Mouse (Mus musculus) forebrain, embryonic 11.5 days (tissue): ENCODE measurements at regions not wholly inside any gene's neighbourhood (a gene's known extent, or its start where the extent isn't known, plus 50 kb on each side); places are given as distances from the start of the nearest gene placed in this dataset.

Experiments
- ATAC-seq: fragments of 200-750 bp; cut with Nextera tagmentation; replicated peaks from 2 replicates; pipeline ENCODE4 v1.8.0; 2017; ENCODE audit warnings: moderate TSS enrichment; ENCODE audit not compliant: low FRiP score
- DNase-seq: peaks from one replicate; pipeline ENCODE4 v3.0.0-alpha.2; 2017; ENCODE audit warnings: low spot score
- H3K27ac ChIP-seq: fragments of 300-500 bp; sonication (generic); 2 replicates; pipeline ENCODE4 v1.5.1; 2014; ENCODE audit warnings: low read depth, low read length
- H3K27me3 ChIP-seq: fragments of 300-500 bp; sonication (generic); 2 replicates; pipeline ENCODE4 v1.6.1; 2014; ENCODE audit warnings: mild to moderate bottlenecking, low read length, mixed read lengths; ENCODE audit not compliant: control insufficient read depth, insufficient read depth
- H3K36me3 ChIP-seq: fragments of 300-500 bp; sonication (generic); 2 replicates; pipeline ENCODE4 v1.6.1; 2014; ENCODE audit warnings: mild to moderate bottlenecking, low read length, moderate library complexity, mixed read lengths; ENCODE audit not compliant: control insufficient read depth, insufficient read depth
- H3K4me1 ChIP-seq: fragments of 300-500 bp; sonication (generic); replicated peaks from 2 replicates; pipeline ENCODE4 v1.6.1; 2014; ENCODE audit warnings: low read length, mixed read lengths; ENCODE audit not compliant: control insufficient read depth, insufficient read depth
- H3K4me2 ChIP-seq: fragments of 300-500 bp; sonication (generic); 2 replicates; pipeline ENCODE4 v1.6.1; 2014; ENCODE audit warnings: low read depth, mild to moderate bottlenecking, low read length, moderate library complexity, mixed read lengths; ENCODE audit not compliant: severe bottlenecking
- H3K4me3 ChIP-seq: fragments of 300-500 bp; sonication (generic); 2 replicates; pipeline ENCODE4 v1.5.1; 2014; ENCODE audit warnings: low read depth, low read length
- H3K9ac ChIP-seq: fragments of 300-500 bp; sonication (generic); 2 replicates; pipeline ENCODE4 v1.6.1; 2014; ENCODE audit warnings: low read length
- H3K9me3 ChIP-seq: fragments of 300-500 bp; sonication (generic); 2 replicates; pipeline ENCODE4 v1.6.1; 2016; ENCODE audit warnings: low read length, mixed read lengths; ENCODE audit not compliant: control insufficient read depth
- WGBS: fragments of 180-500 bp; shearing (Covaris S2); extraction: QIAGEN DNeasy Blood & Tissue Kit; methylation state at CpG from one replicate; pipeline ENCODE4 v1.1.7; 2014; 5-methylcytosine and 5-hydroxymethylcytosine counted together

GRCm38 (mm10) chr1:77957156-77957767 is 239.7 kb downstream of the Pax3 start:
- DNase-seq = no peak
- Histone ChIP-seq H3K4me1 (no peaks in the 10 kb centered on the region), H3K36me3 (no peaks in the 10 kb centered on the region), H3K27me3 (no peaks in the 10 kb centered on the region), H3K9ac (no peak overlapping the region), H3K4me2 (no peak overlapping the region), H3K9me3 (no peaks in the 10 kb centered on the region), H3K27ac (no peak overlapping the region), H3K4me3 (no peak overlapping the region)
- 81% methylated on average over 8 of the region's 8 CpGs for WGBS
- ATAC-seq = no peak

GRCm38 (mm10) chr1:77947894-77948293 is 249.0 kb downstream of the Pax3 start:
- Histone ChIP-seq H3K9ac (no peak overlapping the region), H3K27ac (no peak overlapping the region), H3K4me2 (no peak overlapping the region), H3K4me1 (0 out of 2 replicates have a peak, but pooled peaks cover 4% of the 10 kb centered on the region), H3K4me3 (no peak overlapping the region), H3K36me3 (no peaks in the 10 kb centered on the region), H3K9me3 (no peaks in the 10 kb centered on the region), H3K27me3 (no peaks in the 10 kb centered on the region)
- DNase-seq (no peak), ATAC-seq (no peak)
- 77% methylated on average over 2 of the region's 2 CpGs for WGBS

- 67% methylated on average over 2 of the region's 2 CpGs for whole genome bisulfite sequencing
- Histone ChIP-seq H3K4me3 (no peak overlapping the region), H3K9ac (no peak overlapping the region), H3K27me3 (no peaks in the 10 kb centered on the region), H3K36me3 (no peaks in the 10 kb centered on the region), H3K4me1 (0 out of 2 replicates have a peak, but pooled peaks cover 4% of the 10 kb centered on the region), H3K9me3 (no peaks in the 10 kb centered on the region), H3K4me2 (no peak overlapping the region), H3K27ac (no peak overlapping the region)
- DNase-seq = no peak
- ATAC-seq = no peak
These were observed 252.6 kb downstream of the Pax3 start for GRCm38 (mm10) chr1:77944327-77944645.

- Histone ChIP-seq H3K9me3 (no peaks in the 10 kb centered on the region), H3K27me3 (no peaks in the 10 kb centered on the region), H3K4me1 (0 out of 2 replicates have a peak, but pooled peaks cover 4% of the 10 kb centered on the region), H3K36me3 (no peaks in the 10 kb centered on the region), H3K27ac (no peak overlapping the region), H3K4me2 (no peak overlapping the region), H3K9ac (no peak overlapping the region), H3K4me3 (no peak overlapping the region)
- WGBS = 51% methylated on average over 14 of the region's 14 CpGs
- ATAC-seq (no peak), DNase-seq (no peak)
These were observed 253.2 kb downstream of the Pax3 start for GRCm38 (mm10) chr1:77943633-77944326.

- no peak overlapping the region for H3K9ac ChIP-seq
- no peak for DNase-seq
- 3% methylated on average over 5 of the region's 5 CpGs for WGBS
These were observed 253.8 kb downstream of the Pax3 start for GRCm38 (mm10) chr1:77943101-77943500.

GRCm38 (mm10) chr1:77933095-77933766 is 263.7 kb downstream of the Pax3 start:
- no peak overlapping the region for H3K27ac ChIP-seq
- ATAC-seq = no peak
- no peaks in the 10 kb centered on the region for H3K27me3 ChIP-seq
- H3K4me3 ChIP-seq = no peak overlapping the region
- WGBS = 79% methylated on average over 6 of the region's 6 CpGs
- H3K4me1 ChIP-seq = no peaks in the 10 kb centered on the region
- H3K9me3 ChIP-seq = no peaks in the 10 kb centered on the region; the same call in 1 of the 2 replicates
- no peaks in the 10 kb centered on the region for H3K36me3 ChIP-seq
- no peak overlapping the region for H3K9ac ChIP-seq
- H3K4me2 ChIP-seq = no peak overlapping the region
- no peak for DNase-seq

More at GRCm38 (mm10) chr1:77943101-77943500, 253.8 kb downstream of the Pax3 start:
- H3K4me3 ChIP-seq = no peak overlapping the region
- no peak overlapping the region for H3K4me2 ChIP-seq
- ATAC-seq = no peak
- H3K4me1 ChIP-seq = 0 out of 2 replicates have a peak, but pooled peaks cover 4% of the 10 kb centered on the region
- no peaks in the 10 kb centered on the region for H3K36me3 ChIP-seq
- H3K27ac ChIP-seq = no peak overlapping the region
- no peaks in the 10 kb centered on the region for H3K27me3 ChIP-seq
- H3K9me3 ChIP-seq = no peaks in the 10 kb centered on the region

GRCm38 (mm10) chr1:77932226-77932625 is 264.7 kb downstream of the Pax3 start:
- DNase-seq (no peak), ATAC-seq (no peak)
- no peaks in the 10 kb centered on the region; the same call in 1 of the 2 replicates for H3K9me3 ChIP-seq
- 88% methylated on average over 5 of the region's 5 CpGs for WGBS
- no peak overlapping the region for H3K27ac ChIP-seq
- H3K4me3 ChIP-seq = no peak overlapping the region
- no peak overlapping the region for H3K9ac ChIP-seq
- no peak overlapping the region for H3K4me2 ChIP-seq
- H3K4me1 ChIP-seq = no peaks in the 10 kb centered on the region
- H3K27me3 ChIP-seq = no peaks in the 10 kb centered on the region
- H3K36me3 ChIP-seq = no peaks in the 10 kb centered on the region

- no peak overlapping the region for H3K4me3 ChIP-seq
- no peaks in the 10 kb centered on the region for H3K27me3 ChIP-seq
- H3K9me3 ChIP-seq = no peaks in the 10 kb centered on the region; the same call in 1 of the 2 replicates
- no peak for ATAC-seq
- H3K4me1 ChIP-seq = no peaks in the 10 kb centered on the region
- H3K9ac ChIP-seq = no peak overlapping the region
- no peaks in the 10 kb centered on the region for H3K36me3 ChIP-seq
- H3K4me2 ChIP-seq = no peak overlapping the region
- no peak overlapping the region for H3K27ac ChIP-seq
- DNase-seq = peak; percentile 60
- 88% methylated on average over 6 of the region's 6 CpGs for WGBS
These were observed 266.3 kb downstream of the Pax3 start for GRCm38 (mm10) chr1:77930661-77931060.
